Mouse (Mus musculus) embryo, embryonic 10.5 days (tissue): ENCODE data around the gene Tmod3.

Experiments used
- DNase-seq: peaks from one replicate; pipeline ENCODE4 v3.0.0-alpha.2; 2015; ENCODE audit warnings: low spot score

The Tmod3 gene

DNA sequence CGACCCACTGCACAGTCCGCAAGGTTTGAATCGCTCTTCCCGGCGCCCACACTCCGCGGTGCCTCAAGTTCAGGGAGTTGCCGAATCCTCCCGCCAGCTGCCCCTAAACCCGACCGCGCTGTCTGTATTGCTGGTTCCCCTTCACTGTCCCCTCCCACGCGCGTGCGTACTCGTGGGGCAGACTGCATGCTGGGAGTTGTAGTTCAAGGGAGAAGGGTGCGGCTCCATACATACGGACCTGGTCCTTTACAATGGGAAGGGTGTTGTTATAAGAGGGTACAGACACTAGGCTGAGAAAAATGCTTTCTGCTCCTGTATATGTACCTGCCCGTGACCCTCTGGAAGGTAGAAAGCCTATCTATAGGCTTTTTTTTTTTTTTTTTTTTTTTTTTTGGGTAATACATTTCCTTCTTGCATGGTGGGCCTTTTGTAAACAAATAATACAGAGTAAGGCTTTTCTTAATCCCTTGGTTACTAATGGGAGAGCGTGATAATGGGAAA, at the start of gene Tmod3:
Gene Tmod3, minus strand, starts transcription at position 146 of the 501 bp plus-strand sequence.
- DNase-seq, result peak; percentile 96

DNA sequence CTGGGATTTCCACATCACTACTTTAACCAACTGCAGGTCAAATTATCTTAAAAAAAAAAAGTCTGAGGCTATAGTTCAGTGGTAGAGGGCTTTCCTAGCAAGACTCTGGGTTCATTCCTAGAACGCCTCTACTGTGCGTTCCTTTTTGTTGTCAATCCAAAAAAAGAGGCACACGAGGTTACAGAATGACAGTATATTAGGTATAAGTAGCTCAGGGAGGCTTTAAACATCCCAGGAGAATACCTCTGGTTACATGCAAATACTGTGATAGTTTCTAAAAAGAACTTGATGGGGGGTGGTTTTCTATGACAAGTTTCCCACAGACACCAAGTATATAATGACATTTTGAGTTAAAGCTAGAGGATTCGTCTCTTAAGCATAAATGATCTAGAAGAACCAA, 48.0 kb upstream of the Tmod3 start:
- DNase-seq, result no peak

DNA sequence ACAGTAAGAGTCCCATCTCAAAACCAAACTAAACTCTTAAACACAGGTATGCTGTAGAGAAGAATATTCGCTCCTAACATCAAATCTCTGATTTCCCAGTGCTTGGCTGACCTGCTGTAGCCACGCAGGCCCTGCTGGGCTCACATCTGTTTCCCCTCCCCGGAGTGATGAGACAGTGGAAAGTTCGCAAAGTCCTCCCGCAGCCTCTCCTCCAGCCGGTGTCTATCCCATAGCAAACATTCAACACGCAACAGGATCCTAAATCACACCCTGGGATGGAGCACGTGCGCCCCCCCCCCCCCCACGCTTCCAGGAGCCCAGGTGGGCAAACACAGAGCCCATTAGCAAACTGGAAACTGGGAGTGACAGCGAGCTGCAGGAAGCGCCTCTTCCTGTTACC, 42.1 kb upstream of the Tmod3 start:
- DNase-seq, result peak; percentile 9

DNA sequence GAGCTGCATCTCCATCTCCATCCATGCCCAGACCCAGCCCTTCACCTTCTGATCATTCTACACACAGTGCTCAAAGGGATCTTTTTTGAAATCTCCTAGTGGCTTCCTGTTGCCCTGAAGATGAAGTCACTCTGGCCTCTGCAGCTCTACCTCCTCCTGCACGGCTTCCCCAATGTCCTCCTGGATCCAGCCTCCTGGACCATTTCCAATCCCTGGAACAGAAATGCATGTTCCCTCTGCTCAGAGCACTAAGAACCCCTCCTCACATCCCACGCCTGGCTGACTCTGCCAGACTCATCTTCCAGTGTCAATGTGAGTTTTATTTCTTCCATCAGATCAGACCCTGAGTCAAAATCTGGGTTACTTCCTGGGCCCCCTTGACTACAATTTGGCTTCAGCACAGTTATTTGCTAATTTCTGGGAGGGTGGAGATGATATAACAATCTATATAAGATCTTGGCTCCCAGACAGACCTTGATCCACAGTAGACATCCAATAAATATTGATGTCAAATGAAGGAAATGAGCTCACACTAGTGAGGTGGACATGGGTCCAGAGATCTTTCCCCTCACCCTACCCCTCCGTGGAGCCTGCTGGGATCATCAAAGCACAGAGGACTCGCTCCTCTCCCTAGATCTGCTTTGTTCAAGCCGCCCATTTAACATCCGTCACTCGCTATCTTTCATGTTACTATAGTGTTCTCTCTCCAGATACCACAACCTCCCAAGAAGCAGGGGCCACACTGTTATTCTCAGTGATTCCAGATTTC, 40.9 kb upstream of the Tmod3 start:
- no peak for DNase-seq

GRCm38 (mm10) chr9:75599191-75599841, 39.9 kb upstream of the Tmod3 start:
- DNase-seq, result no peak

DNA sequence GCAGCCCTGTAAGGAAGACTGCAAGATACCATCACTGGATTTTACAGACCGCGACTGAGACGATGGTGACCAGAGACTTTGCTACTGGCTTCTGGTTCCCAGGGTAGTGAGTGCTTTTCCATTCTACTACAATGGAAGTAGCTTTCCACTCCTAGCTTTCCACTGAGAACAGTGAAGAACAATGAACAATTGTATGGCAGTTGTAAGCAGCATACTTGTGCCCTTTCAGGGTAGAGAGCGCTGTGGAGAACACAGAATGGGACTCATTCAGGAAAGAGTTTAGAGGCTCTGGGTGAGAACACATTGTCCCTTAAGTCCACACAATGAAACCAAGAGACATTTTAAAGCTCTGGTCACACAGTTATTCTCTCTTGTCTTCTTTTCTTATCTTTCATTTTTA, 38.1 kb upstream of the Tmod3 start:
- DNase-seq, result no peak

GRCm38 (mm10) chr9:75597036-75597435, 37.6 kb upstream of the Tmod3 start:
- DNase-seq, result no peak

DNA sequence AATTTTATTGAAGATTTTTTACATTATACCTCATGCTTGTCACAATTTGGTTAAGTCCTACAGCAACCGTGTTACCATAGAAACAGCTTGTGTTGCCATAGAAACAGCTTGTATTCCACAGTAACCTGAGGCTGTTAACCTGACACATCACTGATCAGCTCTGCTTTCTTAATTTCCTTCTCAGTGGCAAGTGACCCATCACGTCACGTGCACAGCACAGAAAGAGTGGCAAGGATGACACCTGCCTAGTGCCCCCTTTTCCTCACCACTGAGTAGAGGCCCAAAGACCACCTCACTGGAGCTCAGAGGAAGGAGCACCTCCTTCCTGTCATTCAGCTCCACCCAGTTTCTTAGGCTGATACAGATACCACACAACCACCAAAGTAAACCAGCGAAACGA, 34.0 kb upstream of the Tmod3 start:
- DNase-seq, result no peak

DNA sequence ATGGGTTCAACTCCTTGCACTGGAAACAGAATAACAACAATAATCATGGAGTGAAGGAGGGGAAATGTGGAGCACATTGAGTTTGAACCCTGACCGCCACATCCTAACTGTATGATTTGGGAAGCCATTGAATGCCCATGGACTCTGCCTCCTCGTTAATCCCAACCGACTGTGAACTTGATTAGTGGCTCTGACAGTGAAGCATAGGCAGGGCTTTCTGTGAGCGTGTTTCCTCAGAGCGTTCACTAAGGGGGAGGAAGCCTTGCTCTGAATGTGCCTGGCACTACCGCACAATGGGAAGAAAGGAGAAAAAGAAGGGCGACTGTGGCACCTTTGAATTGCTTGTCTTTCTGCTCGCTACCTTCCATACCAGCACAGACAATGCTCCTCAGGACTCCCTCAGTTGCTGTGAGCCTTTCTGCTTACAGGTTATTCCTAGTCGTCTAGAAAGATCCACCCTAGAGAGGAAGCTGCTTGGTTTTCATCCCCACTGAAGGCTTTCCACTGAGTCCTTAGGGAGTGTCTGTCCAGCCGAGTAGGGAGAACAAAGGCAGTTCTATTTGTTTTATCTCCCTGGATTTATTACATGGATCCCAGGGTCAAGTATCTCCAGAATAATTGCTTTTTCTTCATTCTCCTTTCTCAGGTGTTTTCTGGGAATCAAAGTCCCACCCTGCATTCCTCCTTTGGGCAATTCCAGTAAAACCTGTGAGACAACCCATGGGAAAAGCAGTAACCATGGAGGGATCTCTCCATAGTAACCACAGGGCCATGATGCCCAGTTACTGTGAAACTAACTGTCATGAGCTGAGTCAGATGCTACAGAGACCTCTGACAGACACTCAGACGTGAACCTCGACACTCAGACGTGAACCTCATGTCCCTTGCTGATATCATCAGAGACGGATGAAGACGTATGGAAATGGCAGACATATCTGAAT, 30.7 kb upstream of the Tmod3 start:
- DNase-seq, result no peak

GRCm38 (mm10) chr9:75581694-75582350, 22.4 kb upstream of the Tmod3 start:
- DNase-seq, result peak; percentile 74

- no peak for DNase-seq
Measured at GRCm38 (mm10) chr9:75579321-75579720, 19.9 kb upstream of the Tmod3 start.

- DNase-seq, result no peak
Measured at GRCm38 (mm10) chr9:75571036-75571942, 11.8 kb upstream of the Tmod3 start.

GRCm38 (mm10) chr9:75568399-75568798, 8.9 kb upstream of the Tmod3 start:
- DNase-seq, result no peak

- DNase-seq, result no peak
Measured at GRCm38 (mm10) chr9:75564892-75565291, 5.4 kb upstream of the Tmod3 start.

DNA sequence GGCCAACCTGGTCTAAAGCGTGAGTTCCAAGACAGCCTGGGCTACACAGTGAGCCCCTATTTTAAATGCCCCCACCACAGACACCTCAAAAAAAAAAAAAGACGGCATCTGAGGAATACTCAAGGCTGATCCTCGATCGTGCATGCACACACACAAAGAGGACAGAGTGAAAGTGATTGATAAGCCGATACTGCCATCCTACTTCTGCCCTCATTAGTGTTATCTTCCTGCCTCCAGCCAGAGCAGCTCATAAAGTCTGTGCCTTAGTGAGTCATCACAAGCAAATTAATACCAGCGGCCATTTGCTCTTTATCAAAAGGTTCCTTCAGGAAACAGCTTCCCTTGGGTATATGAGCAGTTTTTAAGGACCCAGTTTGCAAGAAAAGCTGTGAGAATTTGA, 4.2 kb upstream of the Tmod3 start:
- no peak for DNase-seq

DNA sequence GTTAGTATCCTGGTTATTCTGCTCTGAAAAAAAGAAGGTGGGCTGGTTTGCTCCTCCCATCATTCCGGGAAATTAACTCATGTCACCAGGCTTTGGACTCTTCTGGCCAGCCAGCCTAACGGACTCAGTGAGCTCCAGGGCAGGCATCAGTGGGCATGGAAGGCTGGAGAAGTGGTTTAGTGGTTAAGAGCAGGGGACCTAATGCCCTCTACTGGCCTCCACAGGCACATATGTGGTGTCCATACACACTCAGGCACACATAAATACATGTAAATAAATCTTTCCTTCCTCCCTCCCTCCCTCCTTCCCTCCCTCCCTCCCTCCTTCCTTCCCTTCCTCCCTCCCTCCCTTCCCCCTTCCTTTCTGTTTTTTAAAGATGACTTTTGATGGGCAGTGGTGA, 3.7 kb upstream of the Tmod3 start:
- no peak for DNase-seq

DNA sequence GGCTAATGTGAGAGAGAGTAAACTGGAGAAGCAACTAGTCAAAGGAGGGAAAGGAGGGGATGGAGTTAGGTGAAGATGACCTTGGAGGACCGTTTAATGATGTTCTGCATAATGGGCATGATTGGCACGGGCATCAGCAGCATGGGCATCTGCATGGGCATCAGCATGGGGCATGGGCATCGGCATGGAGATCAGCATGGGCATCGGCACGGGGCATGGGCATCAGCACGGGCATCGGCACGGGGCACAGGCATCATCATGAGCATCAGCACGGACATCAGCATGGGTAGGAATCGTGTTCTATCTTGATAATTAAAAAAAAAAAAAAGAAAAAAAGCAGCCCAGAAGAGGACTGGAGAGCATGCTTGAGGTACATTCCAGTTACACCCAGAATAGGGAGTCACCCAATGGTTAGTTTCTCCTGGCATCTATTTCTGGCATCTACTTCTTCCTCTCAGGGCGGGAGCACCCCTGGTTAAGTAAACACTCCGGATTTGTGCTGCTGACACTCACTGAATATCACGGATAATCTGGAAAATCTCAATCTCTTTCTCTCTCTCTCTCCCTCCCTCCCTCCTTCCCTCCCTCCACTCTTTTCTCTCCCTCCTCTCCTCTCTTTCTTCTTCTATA, 1.7 kb upstream of the Tmod3 start:
- no peak for DNase-seq

- DNase-seq, result no peak
Measured at GRCm38 (mm10) chr9:75560353-75560752, 896 bp upstream of the Tmod3 start.

GRCm38 (mm10) chr9:75558812-75559511, 495 bp downstream of the Tmod3 start:
- DNase-seq, result peak; percentile 41

GRCm38 (mm10) chr9:75558360-75558759, 1.1 kb downstream of the Tmod3 start:
- DNase-seq, result no peak
